Mouse (Mus musculus): ENCODE measurements at regions not wholly inside any gene's neighbourhood (a gene's known extent, or its start where the extent isn't known, plus 50 kb on each side); places are given as distances from the start of the nearest gene placed in this dataset.

DNA sequence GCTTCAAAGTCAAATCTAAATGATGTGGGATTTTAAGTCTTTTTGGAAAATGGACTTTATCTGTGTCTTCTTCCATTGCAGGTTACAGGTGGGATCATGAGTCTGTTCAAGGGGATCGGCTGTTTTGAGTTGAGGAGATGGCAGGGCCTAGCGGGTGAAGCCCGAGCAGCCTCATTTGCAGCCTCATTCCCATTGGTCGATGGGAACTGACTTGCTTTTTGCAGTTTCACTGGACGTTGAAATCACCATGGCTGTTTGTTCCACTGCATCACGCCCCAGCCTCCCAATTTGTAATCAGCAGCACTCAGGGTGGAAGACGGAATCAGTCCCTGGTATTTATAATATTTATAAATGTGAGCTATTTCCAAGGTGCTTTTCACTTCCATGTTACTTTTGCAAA, 63.0 kb upstream of the Slc1a1 start:
- Histone ChIP-seq H3K27ac (ENCODE audit: low read length) (no peak overlapping the region), H3K27me3 (replicated peaks; ENCODE audit: control insufficient read depth, insufficient read depth, low read length) (no peaks in the 10 kb centered on the region), H3K4me3 (replicated peaks; ENCODE audit: low read length) (no peak overlapping the region), H3K9me3 (ENCODE audit: control insufficient read depth, low read length) (no peaks in the 10 kb centered on the region), H3K9ac (replicated peaks; ENCODE audit: low read depth, low read length) (no peak overlapping the region), H3K36me3 (ENCODE audit: control insufficient read depth, insufficient read depth) (no peaks in the 10 kb centered on the region), H3K4me1 (replicated peaks; ENCODE audit: control insufficient read depth, insufficient read depth, low read length) (no peaks in the 10 kb centered on the region), H3K4me2 (ENCODE audit: low read length) (no peak overlapping the region)
- 28% methylated on average over 7 of the region's 7 CpGs for WGBS
- ATAC-seq, result no peak

DNA sequence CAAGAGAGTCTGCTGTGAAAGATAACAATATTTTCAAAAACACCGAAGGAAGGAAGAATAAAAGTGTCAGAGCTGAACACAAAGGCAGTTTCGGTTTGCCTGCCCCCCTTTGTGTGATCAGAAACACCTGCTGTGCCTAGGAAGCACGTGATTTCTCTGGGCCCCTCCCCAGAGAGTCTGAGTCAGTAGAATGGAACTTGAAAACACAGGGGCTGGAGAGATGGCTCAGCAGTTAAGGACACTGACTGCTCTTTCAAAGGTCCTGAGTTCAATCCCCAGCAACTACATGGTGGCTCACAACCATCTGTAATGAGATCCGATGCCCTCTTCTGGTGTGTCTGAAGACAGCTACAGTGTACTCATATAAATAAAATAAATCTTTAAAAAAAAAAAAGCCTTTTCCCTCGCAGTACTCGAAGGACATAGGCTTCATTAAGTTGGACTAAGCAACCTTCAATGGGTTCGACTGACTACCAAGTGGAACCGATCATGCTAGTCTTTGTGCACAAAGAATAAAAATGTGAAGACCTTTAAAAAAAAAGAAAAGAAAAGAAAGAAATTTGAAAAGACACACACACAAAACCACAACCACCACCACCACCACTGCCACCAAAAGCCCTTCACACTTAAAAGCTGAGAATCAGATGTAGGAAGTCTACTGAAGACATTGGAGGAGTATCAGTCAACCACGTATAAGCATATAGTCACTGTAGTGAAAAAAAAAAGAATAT, 61.8 kb upstream of the Slc1a1 start:
- H3K36me3 ChIP-seq (ENCODE audit: control insufficient read depth, insufficient read depth), result no peaks in the 10 kb centered on the region
- H3K4me3 ChIP-seq (replicated peaks; ENCODE audit: low read length), result no peak overlapping the region
- no peaks in the 10 kb centered on the region for H3K9me3 ChIP-seq (ENCODE audit: control insufficient read depth, low read length)
- H3K27ac ChIP-seq (ENCODE audit: low read length), result no peak overlapping the region
- WGBS, result 53% methylated on average over 9 of the region's 9 CpGs
- no peaks in the 10 kb centered on the region for H3K27me3 ChIP-seq (replicated peaks; ENCODE audit: control insufficient read depth, insufficient read depth, low read length)
- H3K4me2 ChIP-seq (ENCODE audit: low read length), result no peak overlapping the region
- 0 out of 2 replicates have a peak, but pooled peaks have one; percentile 47 for ATAC-seq
- H3K9ac ChIP-seq (replicated peaks; ENCODE audit: low read depth, low read length), result no peak overlapping the region
- peaks cover 4% of the 10 kb centered on the region; the same call in 1 of the 2 replicates for H3K4me1 ChIP-seq (replicated peaks; ENCODE audit: control insufficient read depth, insufficient read depth, low read length)

DNA sequence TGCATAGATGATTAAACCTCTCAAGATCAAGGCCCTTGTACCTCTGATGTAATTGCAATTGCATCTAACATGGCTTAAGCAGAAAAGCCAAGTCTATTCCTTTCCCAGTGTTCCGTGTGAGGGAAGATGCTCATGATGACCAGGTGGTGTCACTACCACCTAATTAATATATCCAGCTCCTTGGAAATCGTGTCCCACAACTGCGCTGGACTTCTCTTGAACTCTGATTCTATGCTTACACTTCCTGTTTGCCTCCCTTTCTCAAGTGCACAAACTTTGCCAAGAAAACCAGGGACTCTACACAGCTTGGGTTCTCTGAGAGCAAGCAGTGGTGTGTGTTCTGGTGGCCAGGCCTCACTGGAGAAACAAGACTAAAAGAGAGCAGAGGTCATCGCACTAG, 58.0 kb upstream of the Slc1a1 start:
- H3K9ac ChIP-seq (replicated peaks; ENCODE audit: low read depth, low read length), result no peak overlapping the region
- no peak overlapping the region for H3K4me3 ChIP-seq (replicated peaks; ENCODE audit: low read length)
- WGBS, result 37% methylated on average over 4 of the region's 4 CpGs
- no peaks in the 10 kb centered on the region for H3K27me3 ChIP-seq (replicated peaks; ENCODE audit: control insufficient read depth, insufficient read depth, low read length)
- H3K36me3 ChIP-seq (ENCODE audit: control insufficient read depth, insufficient read depth), result no peaks in the 10 kb centered on the region
- H3K4me1 ChIP-seq (replicated peaks; ENCODE audit: control insufficient read depth, insufficient read depth, low read length), result peaks cover 4% of the 10 kb centered on the region; the same call in 1 of the 2 replicates
- peak; percentile 73; the same call in 1 of the 2 replicates for ATAC-seq
- H3K4me2 ChIP-seq (ENCODE audit: low read length), result no peak overlapping the region
- H3K27ac ChIP-seq (ENCODE audit: low read length), result no peak overlapping the region
- H3K9me3 ChIP-seq (ENCODE audit: control insufficient read depth, low read length), result peaks cover 2% of the 10 kb centered on the region; the same call in 1 of the 2 replicates

DNA sequence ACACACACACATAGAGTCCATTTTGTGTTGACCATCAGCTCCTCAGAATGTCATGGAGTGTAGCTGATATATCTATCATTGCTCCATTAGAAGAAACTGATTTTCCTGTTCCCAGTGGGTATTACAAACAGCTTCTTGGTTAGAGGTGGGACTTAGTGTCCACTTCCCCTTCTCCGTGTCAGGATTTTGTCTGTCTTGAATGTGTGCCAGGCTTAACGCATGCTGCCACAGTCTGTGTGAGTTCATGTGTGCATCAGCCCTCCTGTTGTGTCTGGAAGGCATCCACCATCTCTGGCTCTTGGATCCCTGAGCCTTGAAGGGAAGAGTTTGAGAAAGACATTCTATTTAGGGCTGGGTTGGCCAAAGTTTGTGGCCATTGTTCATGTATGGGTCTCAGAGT, 57.2 kb upstream of the Slc1a1 start:
- 26% methylated on average over 2 of the region's 2 CpGs for WGBS
- no peak for ATAC-seq
- H3K9me3 ChIP-seq (ENCODE audit: control insufficient read depth, low read length), result peaks cover 2% of the 10 kb centered on the region; the same call in 1 of the 2 replicates
- H3K9ac ChIP-seq (replicated peaks; ENCODE audit: low read depth, low read length), result no peak overlapping the region
- no peak overlapping the region for H3K4me2 ChIP-seq (ENCODE audit: low read length)
- H3K27ac ChIP-seq (ENCODE audit: low read length), result no peak overlapping the region
- no peaks in the 10 kb centered on the region for H3K27me3 ChIP-seq (replicated peaks; ENCODE audit: control insufficient read depth, insufficient read depth, low read length)
- no peak overlapping the region for H3K4me3 ChIP-seq (replicated peaks; ENCODE audit: low read length)
- no peaks in the 10 kb centered on the region for H3K36me3 ChIP-seq (ENCODE audit: control insufficient read depth, insufficient read depth)
- H3K4me1 ChIP-seq (replicated peaks; ENCODE audit: control insufficient read depth, insufficient read depth, low read length), result peaks cover 4% of the 10 kb centered on the region; the same call in 1 of the 2 replicates

DNA sequence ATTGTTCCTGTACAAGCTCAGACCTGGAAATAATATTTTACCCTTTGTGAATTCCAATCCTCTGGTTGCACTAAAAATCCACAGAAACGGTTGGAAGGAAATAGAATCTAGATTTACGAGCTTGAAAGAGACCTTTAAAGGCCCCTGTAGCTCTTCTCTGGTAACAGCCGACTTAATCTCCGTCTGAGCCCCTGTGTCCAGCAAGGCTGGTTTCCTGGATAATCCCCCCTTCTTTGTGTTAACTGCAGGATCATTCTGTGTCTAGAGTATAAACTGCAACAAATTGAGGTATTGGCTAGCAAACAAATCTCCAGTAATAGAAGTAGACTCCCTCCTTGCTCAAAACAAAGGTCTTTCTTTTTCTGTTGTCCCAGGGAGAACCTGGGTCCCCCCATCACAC, 56.5 kb upstream of the Slc1a1 start:
- Histone ChIP-seq H3K9ac (replicated peaks; ENCODE audit: low read depth, low read length) (no peak overlapping the region), H3K27me3 (replicated peaks; ENCODE audit: control insufficient read depth, insufficient read depth, low read length) (no peaks in the 10 kb centered on the region), H3K4me3 (replicated peaks; ENCODE audit: low read length) (no peak overlapping the region), H3K4me1 (replicated peaks; ENCODE audit: control insufficient read depth, insufficient read depth, low read length) (peaks cover 4% of the 10 kb centered on the region; the same call in 1 of the 2 replicates), H3K9me3 (ENCODE audit: control insufficient read depth, low read length) (peaks cover 2% of the 10 kb centered on the region; the same call in 1 of the 2 replicates), H3K27ac (ENCODE audit: low read length) (no peak overlapping the region), H3K36me3 (ENCODE audit: control insufficient read depth, insufficient read depth) (no peaks in the 10 kb centered on the region), H3K4me2 (ENCODE audit: low read length) (no peak overlapping the region)
- ATAC-seq, result no peak
- 21% methylated on average over 4 of the region's 4 CpGs for WGBS

DNA sequence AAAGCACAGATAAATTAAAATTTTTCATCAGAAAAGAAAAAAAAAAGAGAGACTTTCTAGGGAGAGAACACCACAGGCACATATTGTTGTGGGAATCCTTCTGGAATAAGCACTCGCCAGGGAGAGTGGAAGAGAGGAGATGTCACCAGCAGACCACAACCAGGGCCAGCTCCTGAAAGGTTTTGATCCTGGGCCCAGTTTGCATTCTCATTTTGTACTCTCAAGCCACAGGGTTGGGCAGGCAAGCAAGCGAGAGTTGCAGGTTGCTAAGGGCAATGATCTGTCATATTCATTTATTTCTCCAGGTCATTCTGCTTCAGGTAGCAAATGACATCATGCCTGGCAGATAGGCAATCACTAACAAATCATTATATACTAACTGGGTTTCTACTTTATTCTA, 52.9 kb upstream of the Slc1a1 start:
- H3K36me3 ChIP-seq (ENCODE audit: control insufficient read depth, insufficient read depth), result no peaks in the 10 kb centered on the region
- H3K4me3 ChIP-seq (replicated peaks; ENCODE audit: low read length), result no peak overlapping the region
- H3K4me1 ChIP-seq (replicated peaks; ENCODE audit: control insufficient read depth, insufficient read depth, low read length), result peaks cover 4% of the 10 kb centered on the region; the same call in 1 of the 2 replicates
- 70% methylated on average over 2 of the region's 2 CpGs for WGBS
- H3K27me3 ChIP-seq (replicated peaks; ENCODE audit: control insufficient read depth, insufficient read depth, low read length), result no peaks in the 10 kb centered on the region
- no peak for ATAC-seq
- no peak overlapping the region for H3K4me2 ChIP-seq (ENCODE audit: low read length)
- H3K9me3 ChIP-seq (ENCODE audit: control insufficient read depth, low read length), result peaks cover 2% of the 10 kb centered on the region; the same call in 1 of the 2 replicates
- H3K27ac ChIP-seq (ENCODE audit: low read length), result no peak overlapping the region
- no peak overlapping the region for H3K9ac ChIP-seq (replicated peaks; ENCODE audit: low read depth, low read length)

All from forebrain, embryonic 16.5 days (tissue).